ENCODE assay signal across 12 mouse cellular contexts in the genomic region with DNA sequence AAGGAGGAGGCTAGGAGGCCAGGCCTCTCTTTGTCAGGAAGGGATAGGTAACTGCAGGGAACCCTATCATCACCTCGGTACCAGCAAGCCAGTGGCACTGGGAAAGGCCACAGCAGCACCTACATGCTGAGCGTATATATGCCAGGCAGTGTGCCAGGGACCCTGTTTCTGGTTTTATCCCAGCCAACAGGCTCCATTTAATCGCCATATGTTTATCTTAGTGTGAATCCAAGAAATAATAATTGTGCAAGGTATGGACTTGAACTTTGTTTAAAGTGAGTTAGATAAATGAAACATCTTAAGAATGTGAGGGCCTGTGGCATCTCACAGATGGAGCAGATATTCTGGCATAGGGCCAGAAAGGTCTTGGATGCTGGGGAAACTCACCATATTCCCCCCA.
A peak's percentile ranks its signal among the peaks of the same experiment; 100 is the strongest.
DNase-seq lines count a peak whose midpoint lies in the region; ATAC-seq and TF ChIP-seq lines count a peak whose summit lies in the region.
"Had no signal": no experiment of that assay in that cellular context is flagged by ENCODE, and none has a peak within 500 bp of the region (broad histone marks: within the 10 kb centered on the region; RNA-seq: fewer than 3 reads in every experiment).

No protein-coding gene starts in this region.

- H3K4me3 ChIP-seq in intestine, embryonic 14.5 days (ENCODE audit: low read depth, low read length): no peak overlapping the region
- no peak overlapping the region for H3K4me3 ChIP-seq in intestine, postnatal 0 days (ENCODE audit: low read depth, low read length)
- H3K4me3 ChIP-seq in hindbrain, embryonic 12.5 days: no peak overlapping the region
- no peak overlapping the region for H3K4me3 ChIP-seq in midbrain, embryonic 16.5 days (ENCODE audit: low read depth, low read length)
- H3K4me3 ChIP-seq in kidney, embryonic 16.5 days (ENCODE audit: low read length): no peak overlapping the region
- H3K4me3 ChIP-seq in thymus, adult 2 months (ENCODE audit: control insufficient read depth, insufficient read depth, low read length): no peak overlapping the region
- H3K4me3 ChIP-seq: heart, embryonic 15.5 days had no signal

- TF ChIP-seq CTCF in intestine, postnatal 0 days (IDR thresholded peaks at IDR 0.05; ENCODE audit: low read depth): no peak
- TF ChIP-seq CTCF in thymus, adult 2 months (IDR thresholded peaks at IDR 0.05; ENCODE audit: borderline replicate concordance, control insufficient read depth, extremely low read depth, insufficient read depth, low read length, poor library complexity): no peak

- TF ChIP-seq POLR2A in thymus, adult 2 months (IDR thresholded peaks at IDR 0.05; ENCODE audit: control insufficient read depth, extremely low read depth, insufficient read depth, low read length, poor library complexity): no peak

- H3K9ac ChIP-seq in intestine, embryonic 14.5 days (ENCODE audit: low read length): no peak overlapping the region
- H3K9ac ChIP-seq in intestine, postnatal 0 days (ENCODE audit: low read depth, low read length): no peak overlapping the region
- 0 out of 2 replicates have a peak overlapping the region, but pooled peaks have one; percentile 32 for H3K9ac ChIP-seq in hindbrain, embryonic 12.5 days
- H3K9ac ChIP-seq in midbrain, embryonic 16.5 days (ENCODE audit: low read depth, low read length): no peak overlapping the region
- no peak overlapping the region for H3K9ac ChIP-seq in kidney, embryonic 16.5 days (replicated peaks; ENCODE audit: low read length)
- H3K9ac ChIP-seq: heart, embryonic 15.5 days had no signal

- H3K4me2 ChIP-seq in intestine, embryonic 14.5 days (ENCODE audit: low read length): no peak overlapping the region
- H3K4me2 ChIP-seq in intestine, postnatal 0 days (replicated peaks; ENCODE audit: low read depth): no peak overlapping the region
- H3K4me2 ChIP-seq in hindbrain, embryonic 12.5 days (replicated peaks): no peak overlapping the region
- H3K4me2 ChIP-seq in midbrain, embryonic 16.5 days (ENCODE audit: low read length): no peak overlapping the region
- H3K4me2 ChIP-seq in kidney, embryonic 16.5 days (replicated peaks; ENCODE audit: low read depth, low read length): no peak overlapping the region
- H3K4me2 ChIP-seq: heart, embryonic 15.5 days had no signal

- H3K27me3 ChIP-seq in intestine, embryonic 14.5 days (replicated peaks; ENCODE audit: control insufficient read depth, insufficient read depth, low read length): no peaks in the 10 kb centered on the region
- no peaks in the 10 kb centered on the region for H3K27me3 ChIP-seq in intestine, postnatal 0 days (replicated peaks; ENCODE audit: control insufficient read depth, insufficient read depth, low read length)
- H3K27me3 ChIP-seq in hindbrain, embryonic 12.5 days: no peaks in the 10 kb centered on the region
- H3K27me3 ChIP-seq in midbrain, embryonic 16.5 days (ENCODE audit: control insufficient read depth, insufficient read depth, low read depth, low read length): no peaks in the 10 kb centered on the region
- H3K27me3 ChIP-seq in kidney, embryonic 16.5 days (ENCODE audit: insufficient read depth, low read length): no peaks in the 10 kb centered on the region
- H3K27me3 ChIP-seq in thymus, adult 2 months (ENCODE audit: control insufficient read depth, insufficient read depth, low read length): no peaks in the 10 kb centered on the region
- H3K27me3 ChIP-seq: heart, embryonic 15.5 days had no signal

- no peaks in the 10 kb centered on the region for H3K36me3 ChIP-seq in intestine, embryonic 14.5 days (ENCODE audit: control insufficient read depth, insufficient read depth, low read length)
- H3K36me3 ChIP-seq in intestine, postnatal 0 days (ENCODE audit: control insufficient read depth, insufficient read depth): no peaks in the 10 kb centered on the region
- H3K36me3 ChIP-seq in hindbrain, embryonic 12.5 days: peaks cover 4% of the 10 kb centered on the region; the same call in 1 of the 2 replicates
- H3K36me3 ChIP-seq in midbrain, embryonic 16.5 days (ENCODE audit: control insufficient read depth, insufficient read depth, low read length): no peaks in the 10 kb centered on the region
- H3K36me3 ChIP-seq in kidney, embryonic 16.5 days (ENCODE audit: insufficient read depth, low read length): no peaks in the 10 kb centered on the region
- H3K36me3 ChIP-seq in thymus, adult 2 months (ENCODE audit: control insufficient read depth, insufficient read depth, low read length): no peaks in the 10 kb centered on the region
- H3K36me3 ChIP-seq: heart, embryonic 15.5 days had no signal

- H3K9me3 ChIP-seq in intestine, embryonic 14.5 days (ENCODE audit: control insufficient read depth, low read length): no peaks in the 10 kb centered on the region
- H3K9me3 ChIP-seq in intestine, postnatal 0 days (ENCODE audit: control insufficient read depth): no peaks in the 10 kb centered on the region
- no peaks in the 10 kb centered on the region for H3K9me3 ChIP-seq in hindbrain, embryonic 12.5 days (replicated peaks)
- H3K9me3 ChIP-seq in midbrain, embryonic 16.5 days (replicated peaks; ENCODE audit: control insufficient read depth, low read length, poor library complexity, severe bottlenecking): no peaks in the 10 kb centered on the region
- H3K9me3 ChIP-seq in kidney, embryonic 16.5 days (ENCODE audit: low read length): no peaks in the 10 kb centered on the region
- H3K9me3 ChIP-seq: heart, embryonic 15.5 days had no signal

- 30% methylated on average over 3 of the region's 3 CpGs for WGBS in intestine, embryonic 14.5 days
- 63% methylated on average over 3 of the region's 3 CpGs for WGBS in intestine, postnatal 0 days
- WGBS in hindbrain, embryonic 12.5 days: 67% methylated on average over 3 of the region's 3 CpGs
- WGBS in midbrain, embryonic 16.5 days: 58% methylated on average over 3 of the region's 3 CpGs
- 77% methylated on average over 3 of the region's 3 CpGs for WGBS in kidney, embryonic 16.5 days
- 93% methylated on average over 3 of the region's 3 CpGs for WGBS in thymus, adult 2 months

- peaks cover 9% of the 10 kb centered on the region for H3K4me1 ChIP-seq in intestine, embryonic 14.5 days (replicated peaks; ENCODE audit: control insufficient read depth, insufficient read depth, low read length)
- peaks cover 5% of the 10 kb centered on the region; the same call in 1 of the 2 replicates for H3K4me1 ChIP-seq in intestine, postnatal 0 days (replicated peaks; ENCODE audit: control insufficient read depth, insufficient read depth, low read length)
- H3K4me1 ChIP-seq in hindbrain, embryonic 12.5 days: peaks cover 76% of the 10 kb centered on the region
- H3K4me1 ChIP-seq in midbrain, embryonic 16.5 days (ENCODE audit: control insufficient read depth, insufficient read depth, low read length): peaks cover 50% of the 10 kb centered on the region
- no peaks in the 10 kb centered on the region for H3K4me1 ChIP-seq in kidney, embryonic 16.5 days (ENCODE audit: insufficient read depth, low read length)
- H3K4me1 ChIP-seq in thymus, adult 2 months (replicated peaks; ENCODE audit: control insufficient read depth, insufficient read depth, low read length): no peaks in the 10 kb centered on the region

- peak; percentile 38 for ATAC-seq in intestine, embryonic 14.5 days (replicated peaks; ENCODE audit: low FRiP score, low TSS enrichment, low read depth)
- ATAC-seq in intestine, postnatal 0 days: no peak
- ATAC-seq in hindbrain, embryonic 12.5 days (ENCODE audit: low FRiP score): no peak
- no peak for ATAC-seq in midbrain, embryonic 16.5 days
- no peak for ATAC-seq in kidney, embryonic 16.5 days (ENCODE audit: low FRiP score, low TSS enrichment)

- peak overlapping the region; percentile 47 for H3K27ac ChIP-seq in intestine, embryonic 14.5 days (ENCODE audit: low read depth)
- H3K27ac ChIP-seq in intestine, postnatal 0 days (ENCODE audit: low read depth, low read length): no peak overlapping the region
- peak overlapping the region; percentile 86 for H3K27ac ChIP-seq in hindbrain, embryonic 12.5 days
- peak overlapping the region; percentile 89 for H3K27ac ChIP-seq in midbrain, embryonic 16.5 days (ENCODE audit: low read length)
- no peak overlapping the region for H3K27ac ChIP-seq in kidney, embryonic 16.5 days (ENCODE audit: low read length)
- no peak overlapping the region for H3K27ac ChIP-seq in thymus, adult 2 months (ENCODE audit: control insufficient read depth, insufficient read depth, low read length)
- H3K27ac ChIP-seq: heart, embryonic 15.5 days had no signal

- DNase-seq in intestine, embryonic 14.5 days (ENCODE audit: low spot score): no peak
- peak; percentile 53 to 57 for DNase-seq in cerebellum, postnatal 36 days
- no peak for DNase-seq in thymus, adult 2 months
- DNase-seq in liver: no peak
- DNase-seq: adrenal gland, postnatal 14 days; kidney, postnatal 14 days; lung, adult 18-20 months had no signal

Comparison
In these comparisons a context has a peak if more than half of its experiments do, and no peak if none do; other contexts are left out.
1. H3K27ac ChIP-seq: peak in intestine, embryonic 14.5 days (single experiment), hindbrain, embryonic 12.5 days (single experiment) and midbrain, embryonic 16.5 days (single experiment); none in intestine, postnatal 0 days (single experiment), kidney, embryonic 16.5 days (single experiment) and thymus, adult 2 months (single experiment).
2. DNase-seq: peak in cerebellum, postnatal 36 days (2 of 2); none in intestine, embryonic 14.5 days (single experiment), thymus, adult 2 months (single experiment) and liver (single experiment).